Mouse (Mus musculus) limb, embryonic 11.5 days (tissue): Measurements from ENCODE around the gene Pnkd. TPM values are rescaled to one million over a fixed set of nuclear protein-coding genes. Genes with fewer than 3 reads are reported as not detected.
"Not testable (repeated sequence)": the region's sequence is repeated elsewhere in the genome, so short reads cannot be mapped to it uniquely, and the experiment has no call there.

Source experiments
- ATAC-seq: fragments of 200-750 bp; cut with Nextera tagmentation; 2 replicates; pipeline ENCODE4 v1.8.0; 2017; ENCODE audit warnings: low read depth; ENCODE audit not compliant: insufficient number of reproducible peaks, low FRiP score, low TSS enrichment
- DNase-seq: peaks from one replicate; pipeline ENCODE4 v3.0.0-alpha.2; 2015; ENCODE audit warnings: low spot score
- H3K27ac ChIP-seq: fragments of 300-500 bp; sonication (generic); replicated peaks from 2 replicates; pipeline ENCODE4 v1.5.1; 2014; ENCODE audit warnings: low read depth, mild to moderate bottlenecking, low read length
- H3K27me3 ChIP-seq: fragments of 300-500 bp; sonication (generic); 2 replicates; pipeline ENCODE4 v1.6.1; 2014; ENCODE audit warnings: mild to moderate bottlenecking, low read length, mixed read lengths; ENCODE audit not compliant: control insufficient read depth, insufficient read depth
- H3K36me3 ChIP-seq: fragments of 300-500 bp; sonication (generic); 2 replicates; pipeline ENCODE4 v1.6.1; 2014; ENCODE audit warnings: mild to moderate bottlenecking, low read length, moderate library complexity, mixed read lengths; ENCODE audit not compliant: control insufficient read depth, insufficient read depth
- H3K4me1 ChIP-seq: fragments of 300-500 bp; sonication (generic); 2 replicates; pipeline ENCODE4 v1.6.1; 2014; ENCODE audit warnings: low read length, mixed read lengths; ENCODE audit not compliant: control insufficient read depth, insufficient read depth
- H3K4me2 ChIP-seq: fragments of 300-500 bp; sonication (generic); 2 replicates; pipeline ENCODE4 v1.6.1; 2014; ENCODE audit warnings: low read depth, mild to moderate bottlenecking, moderate library complexity; ENCODE audit not compliant: severe bottlenecking
- H3K4me3 ChIP-seq: fragments of 300-500 bp; sonication (generic); 2 replicates; pipeline ENCODE4 v1.5.1; 2014; ENCODE audit warnings: low read depth, low read length
- H3K9ac ChIP-seq: fragments of 300-500 bp; sonication (generic); 2 replicates; pipeline ENCODE4 v1.6.1; 2014; ENCODE audit warnings: mild to moderate bottlenecking, low read length
- H3K9me3 ChIP-seq: fragments of 300-500 bp; sonication (generic); 2 replicates; pipeline ENCODE4 v1.6.1; 2016; ENCODE audit warnings: low read length; ENCODE audit not compliant: control insufficient read depth
- WGBS: fragments of 180-500 bp; shearing (Covaris S2); extraction: QIAGEN DNeasy Blood & Tissue Kit; methylation state at CpG from one replicate; pipeline ENCODE4 v1.1.7; 2014; 5-methylcytosine and 5-hydroxymethylcytosine counted together
- polyA plus RNA-seq: library from polyadenylated mRNA; unstranded; fragments of >200 nt; fragmentation: Nextera tagmentation; extraction: Ambion mirVana; gene quantifications from 2 replicates; pipeline ENCODE4 v1.2.1, GENCODE M21; 2014

Gene Pnkd
- polyA plus RNA-seq, 1 experiment from 2014 or later: 119 TPM

GRCm38 (mm10) chr1:74281886-74282285 lies 2.8 kb upstream of the Pnkd start:
- no peak overlapping the region for H3K4me3 ChIP-seq
- ATAC-seq: no peak
- WGBS: 95% methylated on average over 8 of the region's 8 CpGs
- no peak overlapping the region for H3K9ac ChIP-seq
- H3K9me3 ChIP-seq: no peaks in the 10 kb centered on the region
- no peak overlapping the region for H3K27ac ChIP-seq
- no peak overlapping the region for H3K4me2 ChIP-seq
- H3K36me3 ChIP-seq: peaks cover 24% of the 10 kb centered on the region
- no peaks in the 10 kb centered on the region for H3K27me3 ChIP-seq
- H3K4me1 ChIP-seq: peaks cover 12% of the 10 kb centered on the region
- DNase-seq: no peak

- Histone ChIP-seq H3K9me3 (no peaks in the 10 kb centered on the region), H3K4me2 (no peak overlapping the region), H3K27ac (no peak overlapping the region), H3K4me1 (peaks cover 12% of the 10 kb centered on the region), H3K36me3 (peaks cover 24% of the 10 kb centered on the region), H3K4me3 (no peak overlapping the region; the same call in 1 of the 2 replicates), H3K9ac (no peak overlapping the region), H3K27me3 (no peaks in the 10 kb centered on the region)
- ATAC-seq: no peak
- 91% methylated on average over 10 of the region's 10 CpGs for WGBS
- DNase-seq: no peak
These were observed 1.7 kb upstream of the Pnkd start for GRCm38 (mm10) chr1:74282896-74283625.

GRCm38 (mm10) chr1:74283686-74284463 lies 855 bp upstream of the Pnkd start:
- Histone ChIP-seq H3K27me3 (no peaks in the 10 kb centered on the region), H3K4me2 (peak overlapping the region; percentile 80), H3K27ac (no peak overlapping the region), H3K9ac (peak overlapping the region; percentile 49), H3K4me3 (peak overlapping the region; percentile 67), H3K4me1 (peaks cover 12% of the 10 kb centered on the region), H3K9me3 (no peaks in the 10 kb centered on the region), H3K36me3 (peaks cover 28% of the 10 kb centered on the region)
- ATAC-seq (peak; percentile 24), DNase-seq (no peak)
- 11% methylated on average over 15 of the region's 15 CpGs for WGBS

GRCm38 (mm10) chr1:74285212-74286010 lies 681 bp downstream of the Pnkd start:
- DNase-seq (no peak), ATAC-seq (no peak)
- Histone ChIP-seq H3K27me3 (no peaks in the 10 kb centered on the region), H3K4me1 (peaks cover 12% of the 10 kb centered on the region), H3K9me3 (no peaks in the 10 kb centered on the region), H3K36me3 (peaks cover 20% of the 10 kb centered on the region), H3K27ac (no peak overlapping the region), H3K9ac (peak overlapping the region; percentile 68), H3K4me2 (peak overlapping the region; percentile 74), H3K4me3 (peak overlapping the region; percentile 67)
- 5% methylated on average over 23 of the region's 23 CpGs for WGBS

- not testable (repeated sequence) for ATAC-seq, DNase-seq, H3K27ac ChIP-seq, H3K4me2 ChIP-seq, H3K9ac ChIP-seq, H3K27me3 ChIP-seq, H3K9me3 ChIP-seq, H3K4me3 ChIP-seq
- 59% methylated on average over 15 of the region's 17 CpGs for whole genome bisulfite sequencing
- Histone ChIP-seq H3K36me3 (peaks cover 17% of the 10 kb centered on the region), H3K4me1 (peaks cover 12% of the 10 kb centered on the region)
These were observed 2.3 kb downstream of the Pnkd start for GRCm38 (mm10) chr1:74286869-74287607.

- WGBS: 85% methylated on average over 4 of the region's 4 CpGs
- DNase-seq (no peak), ATAC-seq (no peak)
- Histone ChIP-seq H3K27me3 (no peaks in the 10 kb centered on the region), H3K36me3 (peaks cover 6% of the 10 kb centered on the region), H3K27ac (no peak overlapping the region), H3K9me3 (no peaks in the 10 kb centered on the region), H3K4me1 (peaks cover 12% of the 10 kb centered on the region), H3K4me3 (no peak overlapping the region), H3K9ac (no peak overlapping the region), H3K4me2 (no peak overlapping the region)
These were observed 3.6 kb downstream of the Pnkd start for GRCm38 (mm10) chr1:74288327-74288726.

- no peak overlapping the region for H3K9ac ChIP-seq
- H3K4me1 ChIP-seq: peaks cover 8% of the 10 kb centered on the region
- DNase-seq (no peak), ATAC-seq (no peak)
- H3K27me3 ChIP-seq: no peaks in the 10 kb centered on the region
- H3K9me3 ChIP-seq: no peaks in the 10 kb centered on the region
- no peak overlapping the region for H3K4me3 ChIP-seq
- WGBS: 88% methylated on average over 9 of the region's 9 CpGs
- H3K36me3 ChIP-seq: peaks cover 6% of the 10 kb centered on the region
- H3K27ac ChIP-seq: no peak overlapping the region
- H3K4me2 ChIP-seq: no peak overlapping the region
These were observed 4.5 kb downstream of the Pnkd start for GRCm38 (mm10) chr1:74289248-74289647.

GRCm38 (mm10) chr1:74289740-74290139 lies 5.0 kb downstream of the Pnkd start:
- Histone ChIP-seq H3K36me3 (peaks cover 6% of the 10 kb centered on the region), H3K9me3 (no peaks in the 10 kb centered on the region), H3K9ac (no peak overlapping the region), H3K4me1 (peaks cover 8% of the 10 kb centered on the region), H3K4me3 (no peak overlapping the region), H3K27ac (no peak overlapping the region), H3K27me3 (no peaks in the 10 kb centered on the region), H3K4me2 (no peak overlapping the region)
- ATAC-seq (no peak), DNase-seq (no peak)
- WGBS: 83% methylated on average over 2 of the region's 2 CpGs
